Mouse (Mus musculus) embryonic facial prominence, embryonic 14.5 days (tissue): ENCODE data around the gene Draxin. TPM values are rescaled to one million over a fixed set of nuclear protein-coding genes. Genes with fewer than 3 reads are reported as not detected.

Experiments
- microRNA-seq: library from miRNA; unstranded; fragments of <30 nt; microRNA quantifications from one replicate; pipeline ENCODE4, GENCODE M21; 2016; ENCODE audit warnings: borderline number of aligned reads
- polyA plus RNA-seq: library from polyadenylated mRNA; unstranded; fragments of >200 nt; fragmentation: Nextera tagmentation; extraction: Ambion mirVana; gene quantifications from 2 replicates; pipeline ENCODE4 v1.2.1, GENCODE M21; 2014

Draxin gene
- polyA plus RNA-seq, 1 experiment from 2014 or later: 0.56 TPM

Small RNA genes within 50 kb of the gene (microRNA-seq; reads per million reads assigned to microRNA genes)
- gene Mir7022: not detected

Other genes starting within 250 kb of the Draxin start
- gene Mfn2, start 226.0 kb downstream of the Draxin start, polyA plus RNA-seq: 37.0 and 37.5 TPM in 2 replicates
- 83.8 and 102 TPM in 2 replicates for gene Plod1, start 193.9 kb downstream of the Draxin start, polyA plus RNA-seq
- gene 2510039O18Rik, start 189.8 kb downstream of the Draxin start, polyA plus RNA-seq: 23.0 and 23.4 TPM in 2 replicates
- gene Nppb, start 144.9 kb downstream of the Draxin start, polyA plus RNA-seq: 0.28 TPM in 1 of 2 replicates, not detected in the other
- not detected in 2 replicates for gene Nppa, start 130.0 kb downstream of the Draxin start, polyA plus RNA-seq
- gene Clcn6, start 91.9 kb downstream of the Draxin start, polyA plus RNA-seq: 7.4 and 7.8 TPM in 2 replicates
- 20.3 and 21.4 TPM in 2 replicates for gene Mthfr, start 91.6 kb downstream of the Draxin start, polyA plus RNA-seq
- gene Agtrap, start 42.7 kb downstream of the Draxin start, polyA plus RNA-seq: 15.9 and 16.2 TPM in 2 replicates
- 51.1 and 59.8 TPM in 2 replicates for gene Mad2l2, start 314 bp downstream of the Draxin start, polyA plus RNA-seq
- 13.8 and 15.3 TPM in 2 replicates for gene Fbxo6, start 21.4 kb upstream of the Draxin start, polyA plus RNA-seq
- 7.7 and 9.6 TPM in 2 replicates for gene Fbxo44, start 29.8 kb upstream of the Draxin start, polyA plus RNA-seq
- 5.4 and 7.9 TPM in 2 replicates for gene Fbxo2, start 29.9 kb upstream of the Draxin start, polyA plus RNA-seq
- 0.15 and 0.56 TPM in 2 replicates for gene Disp3, start 157.3 kb upstream of the Draxin start, polyA plus RNA-seq